Mouse (Mus musculus) T-cell, adult 2 months (primary cell): ENCODE measurements around the gene Mipol1.

Experiments used
- DNase-seq: peaks from one replicate; pipeline ENCODE4 v3.0.0; 2022; ENCODE audit warnings: low spot score

Gene Mipol1

DNA sequence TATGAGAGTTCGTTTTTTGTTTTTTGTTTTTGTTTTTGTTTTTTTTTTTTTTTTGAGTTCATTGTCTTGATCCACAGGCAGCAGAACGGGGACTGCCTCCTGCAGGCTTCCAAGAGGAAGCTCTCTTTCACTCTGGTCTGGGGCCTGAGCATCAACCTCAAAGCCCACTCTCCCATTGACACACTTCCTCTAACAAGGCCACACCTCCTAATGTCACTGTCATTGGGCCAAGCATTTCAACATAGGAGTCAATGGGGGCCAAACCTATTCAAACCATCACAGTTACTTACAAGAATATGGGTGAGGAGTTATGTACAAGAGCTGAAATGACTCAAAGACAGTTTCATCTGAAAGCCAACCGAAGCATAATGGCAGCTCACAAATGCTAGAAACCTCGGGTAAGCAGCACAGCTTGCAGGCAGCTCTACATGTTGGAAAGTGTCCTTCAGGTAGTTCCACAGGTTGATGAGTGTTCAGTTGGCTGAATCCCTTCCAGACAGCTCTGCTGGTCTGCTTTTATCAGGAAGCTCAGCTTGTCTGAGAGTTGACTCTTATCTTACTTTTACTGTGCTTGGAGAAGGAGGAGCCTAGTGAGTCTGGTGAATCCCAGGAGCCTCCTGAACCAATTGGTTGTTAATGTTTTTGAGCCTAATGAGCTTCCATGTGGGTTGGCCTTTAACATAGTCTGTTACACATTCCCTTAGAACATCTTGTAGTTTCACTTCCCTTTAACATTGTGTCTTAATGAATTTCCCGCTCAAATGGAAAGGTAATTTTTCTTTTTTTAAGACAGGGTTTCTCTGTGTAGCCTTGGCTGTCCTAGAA lies 13.7 kb downstream of the Mipol1 start:
- DNase-seq: no peak

DNA sequence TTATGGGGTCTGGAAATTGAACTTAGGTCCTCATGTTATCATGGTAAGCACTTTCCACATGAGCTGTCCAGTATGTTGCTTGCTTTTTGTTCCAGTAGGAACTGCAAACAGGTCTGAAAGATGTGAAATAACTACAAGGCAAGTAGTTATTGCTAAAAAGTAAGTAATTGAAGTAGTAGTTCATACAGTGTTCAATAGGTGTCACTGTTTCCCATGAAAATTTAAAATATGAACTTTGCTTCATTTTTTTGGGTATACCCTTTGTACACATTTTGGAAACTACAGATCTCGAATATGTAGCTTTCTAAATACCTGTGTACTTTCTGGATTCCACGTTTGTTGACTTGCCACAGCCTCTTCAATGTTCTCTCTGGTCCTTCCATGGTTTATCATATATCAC lies 28.3 kb downstream of the Mipol1 start:
- DNase-seq: no peak

DNA sequence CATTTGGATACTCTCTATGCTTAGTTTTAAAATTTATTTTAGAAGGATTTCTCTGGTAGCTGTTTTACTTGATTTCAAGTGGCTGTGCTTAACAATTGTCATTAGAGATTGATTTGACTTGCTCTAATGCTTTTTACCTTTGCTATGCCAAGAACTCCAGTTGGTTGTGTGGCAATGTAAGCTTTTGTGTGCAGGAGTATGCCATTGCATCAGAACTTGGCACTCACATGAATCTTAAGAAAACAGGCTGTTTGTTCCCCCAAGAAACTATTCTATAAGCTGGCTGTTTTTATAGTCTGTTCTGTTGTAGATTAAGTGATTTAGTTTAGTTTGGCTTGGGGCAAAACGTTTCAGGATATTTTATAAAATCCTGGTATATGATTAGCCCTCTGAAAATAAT lies 45.2 kb downstream of the Mipol1 start:
- DNase-seq: no peak

GRCm38 (mm10) chr12:57281155-57282114 lies 51.2 kb downstream of the Mipol1 start:
- DNase-seq: no peak

- DNase-seq: no peak
Measured at GRCm38 (mm10) chr12:57285303-57286059, 55.3 kb downstream of the Mipol1 start.

DNA sequence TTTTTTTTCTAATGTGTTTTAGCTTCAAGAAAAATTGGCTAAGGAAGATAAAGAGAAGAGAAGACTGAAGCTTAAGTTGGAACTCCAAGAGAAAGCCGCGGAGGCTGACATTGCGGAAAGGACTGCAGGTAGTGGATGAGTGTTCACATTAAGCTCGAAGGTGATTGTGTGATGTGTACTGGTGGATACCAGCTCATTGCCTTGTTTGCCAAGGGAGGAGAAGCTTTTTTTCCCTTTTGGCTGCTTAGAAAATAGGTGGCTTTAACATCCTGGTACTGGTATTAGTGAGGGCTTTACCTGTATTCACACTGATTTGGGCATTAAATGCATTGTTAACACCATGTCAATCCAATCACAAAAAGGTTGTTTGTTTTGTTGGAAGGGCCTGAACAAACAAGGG lies 77.1 kb downstream of the Mipol1 start:
- DNase-seq: no peak

DNA sequence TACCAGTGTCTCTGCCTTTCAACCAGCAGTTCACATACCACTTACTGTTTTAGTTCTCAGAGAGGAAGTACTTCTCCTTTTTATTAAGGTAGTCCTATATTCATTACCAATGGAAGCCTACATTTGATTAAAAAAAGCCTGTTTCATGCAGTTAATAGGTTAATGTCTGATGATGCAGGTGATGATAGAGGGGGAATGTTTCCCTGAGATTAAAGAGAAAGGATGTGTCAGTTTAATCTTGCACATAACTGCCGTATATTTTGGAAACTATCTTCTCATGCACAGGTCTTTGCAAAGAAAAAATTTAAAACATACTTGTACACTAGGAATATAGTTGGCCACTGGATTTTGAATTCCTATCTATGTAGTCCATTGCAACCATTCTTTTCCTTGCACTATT lies 77.5 kb downstream of the Mipol1 start:
- no peak for DNase-seq

DNA sequence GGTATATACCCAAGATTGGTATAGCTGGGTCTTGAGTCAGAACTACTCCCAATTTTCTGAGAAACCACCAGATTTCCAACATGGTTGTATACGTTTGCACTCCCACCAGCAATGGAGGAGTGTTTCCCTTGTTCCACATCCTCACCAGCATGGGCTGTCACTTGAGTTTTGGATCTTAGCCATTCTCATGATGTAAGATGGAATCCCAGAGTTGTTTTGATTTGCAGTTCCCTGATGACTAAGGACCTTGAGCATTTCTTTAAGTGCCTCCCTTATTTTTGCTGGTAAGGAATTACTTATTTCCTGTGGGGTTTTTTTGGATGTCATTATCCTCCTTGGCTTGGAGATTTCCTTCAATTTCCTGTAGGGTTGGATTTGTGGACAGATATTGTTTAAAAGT lies 108.8 kb downstream of the Mipol1 start:
- DNase-seq: no peak

DNA sequence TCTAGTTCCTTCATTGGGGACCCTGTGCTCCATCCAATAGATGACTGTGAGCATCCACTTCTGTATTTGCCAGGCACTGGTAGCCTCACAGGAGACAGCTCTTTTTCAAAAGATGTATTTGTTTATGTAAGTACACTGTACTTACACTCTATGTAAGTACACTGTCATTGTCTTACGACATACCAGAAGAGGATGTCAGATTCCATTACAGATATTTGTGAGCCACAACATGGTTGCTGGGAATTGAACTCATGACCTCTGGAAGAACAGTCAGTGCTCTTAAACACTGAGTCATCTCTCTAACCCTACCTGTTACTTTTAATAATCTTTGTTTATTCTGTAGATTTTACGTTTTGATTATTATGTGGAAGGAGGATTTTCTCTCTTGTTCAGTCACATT lies 109.9 kb downstream of the Mipol1 start:
- no peak for DNase-seq

GRCm38 (mm10) chr12:57362732-57363131 lies 132.5 kb downstream of the Mipol1 start:
- DNase-seq: no peak

DNA sequence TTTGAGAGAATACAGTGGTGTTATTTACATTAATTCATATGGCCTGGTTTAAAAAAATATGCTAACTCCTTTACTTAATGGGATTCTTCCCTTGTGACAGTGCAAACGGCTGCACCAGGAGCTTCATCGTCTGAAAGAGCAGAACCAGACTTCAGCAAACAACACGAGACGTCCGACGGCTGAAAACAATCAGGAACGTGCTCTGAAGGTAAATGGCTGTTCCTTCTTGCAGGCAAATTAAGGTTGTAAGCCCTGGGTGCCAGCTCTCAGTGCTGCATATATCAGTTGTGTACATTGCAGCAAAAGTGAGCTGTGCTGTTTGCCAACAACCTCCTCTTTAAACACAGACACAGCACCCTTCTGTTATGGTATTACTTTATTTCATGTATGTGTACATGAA lies 133.8 kb downstream of the Mipol1 start:
- no peak for DNase-seq

DNA sequence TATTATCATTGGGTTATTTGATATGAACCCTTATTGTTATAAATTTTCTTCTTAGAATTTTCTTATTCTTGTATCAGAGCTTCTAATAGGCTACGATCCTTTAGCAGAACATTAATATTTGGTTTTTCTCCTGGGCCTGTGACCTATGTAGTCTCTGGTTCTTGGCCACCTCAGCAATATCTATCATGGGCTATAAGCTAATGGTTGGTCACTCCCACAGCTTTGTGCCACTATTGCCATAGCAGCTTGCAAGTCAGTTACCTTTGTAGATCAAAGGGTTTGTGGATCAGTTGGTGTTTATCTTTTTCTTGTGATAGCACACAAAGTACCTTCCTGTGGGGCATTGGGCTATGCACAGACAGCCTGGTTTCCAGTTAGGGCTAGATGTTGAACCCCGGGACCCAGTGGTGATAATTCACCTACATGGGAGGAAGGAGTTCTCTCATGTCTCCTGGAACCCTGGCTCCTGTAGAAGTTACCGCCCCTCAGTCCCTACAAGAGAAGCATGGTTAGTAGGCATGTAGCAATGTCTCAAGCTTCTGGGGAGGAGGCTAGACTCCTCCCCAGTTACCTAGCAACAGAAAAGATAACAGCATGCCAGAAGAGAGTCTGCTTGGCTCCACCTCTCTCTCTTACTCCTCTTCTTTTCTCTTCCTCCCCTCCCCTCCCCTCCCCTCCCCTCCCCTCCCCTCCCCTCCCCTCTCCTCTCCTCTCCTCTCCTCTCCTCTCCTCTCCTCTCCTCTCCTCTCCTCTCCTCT lies 141.7 kb downstream of the Mipol1 start:
- DNase-seq: no peak

- DNase-seq: no peak
Measured at GRCm38 (mm10) chr12:57382797-57383196, 152.6 kb downstream of the Mipol1 start.

DNA sequence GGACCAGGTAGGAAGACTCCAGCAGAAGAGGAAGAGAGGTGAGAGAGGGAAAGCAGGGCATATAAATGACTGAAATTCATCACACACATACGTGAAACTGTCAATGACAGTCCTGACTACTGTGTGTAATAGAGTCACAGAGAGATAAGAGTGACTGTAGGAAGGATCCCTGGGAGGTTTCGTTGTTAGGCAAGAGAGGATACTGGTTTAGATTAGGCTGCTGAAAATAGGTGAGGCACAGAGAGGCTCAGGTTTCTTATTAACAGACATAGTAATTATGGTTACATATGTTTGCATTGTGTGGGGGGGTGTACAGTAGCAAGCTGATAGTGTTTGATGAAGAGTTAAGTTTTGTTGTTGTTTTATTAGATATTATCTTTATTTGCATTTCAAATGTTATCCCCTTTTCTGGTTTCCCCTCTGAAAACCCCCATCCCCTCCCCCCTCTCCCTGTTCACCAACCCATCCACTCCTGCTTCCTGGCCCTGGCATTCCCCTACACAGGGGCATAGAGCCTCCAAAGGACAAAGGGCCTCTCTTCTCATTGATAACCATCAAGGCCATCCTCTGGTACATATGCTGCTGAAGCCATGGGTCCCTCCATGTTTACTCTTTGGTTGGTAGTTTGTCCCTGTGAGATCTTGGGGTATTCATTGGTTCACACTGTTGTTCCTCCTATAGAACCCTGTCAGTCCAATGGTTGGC lies 157.5 kb downstream of the Mipol1 start:
- no peak for DNase-seq

DNA sequence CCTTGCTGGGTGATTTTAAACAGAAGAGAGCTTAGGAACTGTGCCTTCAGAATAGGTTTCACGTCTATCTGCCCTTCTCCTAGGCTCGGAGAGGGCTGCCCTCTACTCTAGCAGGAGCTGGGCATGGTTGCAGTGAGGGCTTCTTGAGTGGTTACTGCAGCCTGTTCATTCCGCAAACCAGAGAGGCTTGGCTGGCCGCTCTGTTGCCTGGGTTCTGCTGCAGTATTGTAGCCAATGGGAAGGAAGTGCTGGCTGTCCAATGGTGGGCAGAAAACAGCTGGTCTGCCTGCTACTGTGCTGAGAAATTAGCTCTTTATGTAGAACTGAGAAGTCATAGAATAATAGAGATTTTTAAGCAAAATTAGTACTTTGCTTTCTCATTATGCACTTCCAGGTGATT lies 169.3 kb downstream of the Mipol1 start:
- no peak for DNase-seq

DNA sequence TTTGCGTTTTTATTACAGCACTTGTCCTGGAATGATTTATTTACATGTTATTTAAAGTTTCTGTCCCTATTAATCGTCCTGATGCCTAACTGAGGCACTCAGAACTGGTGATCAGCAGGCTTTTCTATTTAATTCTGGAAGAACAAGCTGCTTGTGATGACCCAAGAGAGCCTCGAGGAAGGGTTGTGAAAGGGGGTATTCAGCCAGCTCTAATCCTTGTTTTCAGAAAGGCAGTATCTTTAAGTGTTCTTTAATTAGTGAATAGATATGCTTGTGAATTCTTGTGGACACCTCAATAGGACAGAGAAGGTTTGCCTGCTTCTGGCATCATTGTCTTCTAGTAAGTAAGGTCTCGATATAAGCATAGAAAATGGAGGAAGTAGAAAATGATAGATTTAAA lies 170.0 kb downstream of the Mipol1 start:
- DNase-seq: no peak

DNA sequence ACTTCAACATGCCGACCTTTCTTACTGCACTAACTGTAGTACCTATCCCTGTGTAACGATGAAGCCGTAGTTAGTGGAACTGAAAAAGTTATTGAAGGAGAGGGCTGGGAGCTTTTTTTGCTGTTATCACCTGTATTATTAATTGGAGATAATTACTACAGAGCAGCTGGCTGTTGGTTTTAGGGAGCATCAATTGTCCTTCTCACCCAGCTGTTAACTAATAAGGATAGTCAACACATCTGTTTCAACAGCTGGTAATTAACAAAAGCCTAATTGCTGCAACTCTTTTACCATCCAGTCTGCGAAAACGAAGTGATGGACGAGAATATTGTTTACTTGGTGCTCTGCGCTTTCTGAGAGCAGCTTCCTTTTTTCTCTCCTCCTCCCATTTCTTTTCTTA lies 170.9 kb downstream of the Mipol1 start:
- no peak for DNase-seq

GRCm38 (mm10) chr12:57402360-57402759 lies 172.1 kb downstream of the Mipol1 start:
- DNase-seq: no peak

DNA sequence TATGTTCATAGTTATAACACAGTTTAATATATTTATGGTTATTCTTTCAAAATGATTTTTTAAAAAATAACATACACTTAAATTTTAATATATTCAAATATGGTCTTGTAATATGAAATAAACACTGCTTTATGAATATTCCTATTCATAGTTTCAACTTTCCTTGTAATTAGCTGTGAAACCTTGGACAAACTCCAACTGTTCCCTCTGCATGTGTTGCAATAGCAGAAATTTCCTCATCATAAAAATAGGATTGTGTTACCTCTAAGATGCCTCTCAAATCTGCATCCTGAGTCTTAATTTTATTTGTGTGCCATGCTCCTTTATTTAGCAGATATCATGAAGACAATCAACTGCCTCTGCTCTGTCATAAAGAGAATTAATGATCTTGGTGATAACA lies 179.7 kb downstream of the Mipol1 start:
- no peak for DNase-seq

- no peak for DNase-seq
Measured at GRCm38 (mm10) chr12:57413833-57414232, 183.6 kb downstream of the Mipol1 start.

GRCm38 (mm10) chr12:57424902-57425301 lies 194.7 kb downstream of the Mipol1 start:
- no peak for DNase-seq
